Mouse (Mus musculus) testis, postnatal 14 days (tissue): ENCODE measurements around the gene Cnot9.
"Not testable (repeated sequence)": the region's sequence is repeated elsewhere in the genome, so short reads cannot be mapped to it uniquely, and the experiment has no call there.

Source experiments
- DNase-seq: peaks from one replicate; pipeline ENCODE4 v3.0.0; 2021; ENCODE audit warnings: low spot score

The Cnot9 gene

DNA sequence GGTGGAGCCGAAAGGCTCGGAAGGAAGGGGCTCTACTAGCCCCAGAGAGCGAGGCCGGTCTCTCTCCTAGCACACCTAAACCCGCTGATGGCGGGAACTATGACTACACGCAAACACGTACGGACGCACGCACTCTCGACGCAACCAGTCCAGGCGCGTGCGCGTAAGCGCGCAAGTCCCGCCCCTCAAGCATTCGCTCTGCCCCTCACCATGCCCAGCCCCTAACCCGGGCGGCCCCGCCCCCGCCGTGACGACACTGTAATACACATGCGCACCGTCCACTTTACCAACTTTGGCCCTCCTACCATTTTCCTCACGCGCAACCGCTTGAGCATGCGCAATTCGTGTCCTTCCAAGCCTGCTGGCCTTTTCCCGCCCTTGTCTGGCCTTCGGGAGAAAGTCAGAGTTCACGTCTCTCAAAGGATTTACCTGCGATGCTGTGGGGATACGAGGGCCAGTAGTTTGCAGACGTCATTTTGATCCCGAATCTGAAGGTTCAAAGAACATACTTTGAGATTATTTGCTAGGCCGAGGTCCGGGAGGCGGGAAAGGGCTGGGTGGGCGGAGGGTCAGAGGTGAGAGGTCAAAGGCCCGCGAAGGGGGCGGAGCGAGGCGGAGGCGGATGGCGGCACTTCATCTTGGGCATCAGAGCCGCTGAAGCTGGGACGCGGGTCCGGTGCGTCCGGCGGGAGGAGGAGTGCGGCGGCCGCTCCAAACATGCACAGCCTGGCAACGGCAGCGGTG lies at the start of gene Cnot9:
Gene Cnot9, plus strand, starts transcription at position 338 of the 744 bp plus-strand sequence.
- DNase-seq: peak; percentile 100

GRCm38 (mm10) chr1:74460273-74460672 lies 45.6 kb upstream of the Cnot9 start:
- DNase-seq: no peak

DNA sequence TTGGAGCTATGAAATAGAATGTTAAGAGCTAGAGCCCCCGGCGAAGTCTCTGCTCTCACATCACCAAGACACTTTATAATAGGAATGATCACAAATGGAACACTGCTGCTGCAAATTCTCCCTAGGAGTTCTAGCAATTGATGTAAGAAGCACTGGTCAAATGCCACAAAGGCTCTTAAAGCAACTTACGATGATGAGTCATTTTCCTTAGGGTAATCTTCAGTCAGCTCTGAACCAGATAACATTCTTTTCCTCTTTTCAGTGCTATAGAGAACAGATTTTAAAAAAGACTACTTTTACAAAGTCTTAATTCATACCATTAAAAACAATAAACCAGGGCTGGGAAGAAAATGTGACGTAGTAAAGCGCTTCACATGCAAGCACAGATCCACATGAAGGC lies 20.1 kb upstream of the Cnot9 start:
- DNase-seq: no peak

DNA sequence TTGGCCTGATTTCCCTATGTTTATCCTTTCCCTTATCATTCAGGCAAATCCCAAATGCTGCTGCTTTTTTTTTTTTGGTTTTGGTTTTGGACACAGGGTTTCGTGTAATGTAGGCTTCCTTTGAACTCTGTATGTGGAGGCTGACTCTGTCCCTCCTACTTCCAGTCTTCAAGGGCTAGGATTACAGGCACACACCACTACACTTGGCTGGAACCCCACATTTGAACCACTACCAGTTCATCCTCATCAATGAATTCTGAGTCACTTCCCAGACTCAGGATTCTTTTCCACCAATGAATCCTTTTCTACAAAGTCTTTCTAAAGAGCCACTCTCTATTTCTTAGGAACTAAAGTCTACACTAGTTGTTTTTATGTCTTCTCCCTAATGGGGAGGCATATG lies 4.8 kb upstream of the Cnot9 start:
- no peak for DNase-seq

DNA sequence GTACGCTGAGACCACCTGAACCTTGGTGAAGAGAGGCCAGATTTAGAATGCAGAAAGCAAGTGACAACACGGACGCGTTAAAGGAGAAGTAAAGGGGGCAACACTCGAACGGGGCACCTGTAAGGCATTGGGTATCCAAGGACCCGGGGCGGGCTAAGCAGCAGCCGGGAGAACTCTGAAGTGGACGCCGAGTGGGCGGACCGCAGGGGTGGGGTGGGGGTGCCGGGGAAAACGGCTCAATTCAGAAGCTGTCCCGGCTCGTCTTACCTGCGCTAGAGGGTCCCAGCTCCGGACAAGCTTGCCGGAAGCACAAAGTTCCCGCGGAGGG lies 501 bp upstream of the Cnot9 start:
- no peak for DNase-seq

- no peak for DNase-seq
These were observed 618 bp downstream of the Cnot9 start for GRCm38 (mm10) chr1:74506471-74506881.

DNA sequence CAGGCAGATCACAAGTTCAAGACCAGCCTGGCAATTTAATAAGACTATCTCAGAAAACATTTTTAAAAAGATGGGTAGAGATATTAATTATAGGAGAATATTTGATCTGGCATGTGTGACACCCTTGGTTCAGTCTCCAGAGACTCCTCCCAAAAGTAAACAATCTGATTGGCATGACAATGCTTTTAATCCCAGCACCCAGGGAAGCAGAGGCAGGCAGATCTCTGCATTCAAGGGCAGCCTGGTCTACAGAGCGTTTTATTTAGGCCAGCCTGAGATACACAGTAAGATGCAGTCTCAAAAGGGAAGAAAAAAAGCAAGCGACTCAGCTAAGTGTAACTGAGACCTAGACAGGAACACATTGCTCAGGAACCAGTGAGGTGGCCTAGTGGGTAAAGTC lies 1.9 kb downstream of the Cnot9 start:
- no peak for DNase-seq

DNA sequence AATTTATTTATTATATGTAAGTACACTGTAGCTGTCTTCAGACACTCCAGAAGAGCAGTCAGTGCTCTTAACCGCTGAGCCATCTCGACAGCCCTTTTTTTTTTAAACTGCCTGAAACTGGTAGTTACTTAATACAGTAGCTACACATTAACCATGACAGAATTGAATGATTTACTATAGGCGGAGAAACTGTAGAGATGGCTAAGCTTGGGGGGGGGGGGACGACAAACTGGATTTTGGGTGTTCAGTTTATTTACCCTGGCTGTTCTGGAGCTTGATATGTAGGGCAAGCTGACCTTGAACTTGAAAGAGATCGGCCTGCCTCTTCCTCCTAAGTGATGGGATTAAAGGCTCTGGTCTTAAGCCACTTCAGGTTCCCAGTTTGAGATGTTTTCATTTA lies 5.4 kb downstream of the Cnot9 start:
- no peak for DNase-seq

- DNase-seq: not testable (repeated sequence)
These were observed 7.1 kb downstream of the Cnot9 start for GRCm38 (mm10) chr1:74512999-74513398.

GRCm38 (mm10) chr1:74519875-74520274 lies 14.0 kb downstream of the Cnot9 start:
- DNase-seq: no peak

GRCm38 (mm10) chr1:74524746-74525145 lies 18.9 kb downstream of the Cnot9 start:
- DNase-seq: no peak

GRCm38 (mm10) chr1:74528589-74528988 lies 22.7 kb downstream of the Cnot9 start:
- DNase-seq: no peak

- no peak for DNase-seq
These were observed 32.8 kb downstream of the Cnot9 start for GRCm38 (mm10) chr1:74538650-74539049.

DNA sequence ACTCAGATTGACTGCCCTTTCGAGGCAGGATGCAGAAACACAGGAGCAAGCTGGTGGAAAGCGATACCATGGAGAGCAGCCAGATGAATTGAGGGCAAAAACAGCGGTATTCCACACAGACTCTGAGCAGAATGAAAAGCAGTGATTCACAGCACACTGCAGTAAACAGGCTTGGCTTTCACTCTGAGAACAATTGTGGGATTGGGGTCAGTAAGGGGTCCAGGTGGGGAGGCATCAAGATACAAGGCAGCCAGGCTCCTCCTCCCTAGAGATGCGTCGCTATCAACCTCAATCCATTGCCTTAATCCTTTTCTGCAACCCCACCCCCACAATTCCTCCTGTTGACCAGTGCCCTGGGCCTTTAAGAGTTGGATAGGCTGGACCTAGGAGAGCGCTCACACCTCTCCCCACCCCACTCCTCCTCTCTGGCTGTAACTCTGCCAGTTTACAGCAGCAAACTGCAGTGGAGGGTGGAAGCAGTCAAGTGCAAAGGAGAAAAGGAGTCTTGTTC lies 36.6 kb downstream of the Cnot9 start, which contains the start of gene Plcd4:
Gene Plcd4, plus strand, starts transcription at position 438 of the 511 bp plus-strand sequence.
- no peak for DNase-seq

- DNase-seq: no peak
These were observed 38.3 kb downstream of the Cnot9 start, which contains the start of gene Usp37 for GRCm38 (mm10) chr1:74544184-74544583. TSS of gene Usp37 (minus strand) at chr1:74544284.

DNA sequence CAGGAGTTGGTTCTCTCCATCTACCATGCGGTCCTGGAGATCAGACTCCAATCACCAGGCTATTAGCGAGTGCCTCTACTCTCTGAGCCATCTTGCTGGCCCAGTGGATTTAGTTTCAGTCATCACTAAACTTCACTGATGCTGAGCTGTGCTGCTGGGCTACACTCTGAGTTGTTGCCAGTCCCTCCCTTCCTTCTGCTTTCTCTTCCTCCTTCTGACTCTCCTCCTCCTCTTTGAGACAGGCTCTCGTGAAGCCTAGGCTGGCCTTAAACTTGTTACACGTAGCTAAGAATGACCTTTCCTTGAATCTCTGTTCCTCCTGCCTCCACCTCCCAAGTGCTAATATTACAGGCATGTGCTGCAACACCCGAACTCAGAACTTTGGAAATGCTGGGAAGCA lies 53.2 kb downstream of the Cnot9 start:
- no peak for DNase-seq

DNA sequence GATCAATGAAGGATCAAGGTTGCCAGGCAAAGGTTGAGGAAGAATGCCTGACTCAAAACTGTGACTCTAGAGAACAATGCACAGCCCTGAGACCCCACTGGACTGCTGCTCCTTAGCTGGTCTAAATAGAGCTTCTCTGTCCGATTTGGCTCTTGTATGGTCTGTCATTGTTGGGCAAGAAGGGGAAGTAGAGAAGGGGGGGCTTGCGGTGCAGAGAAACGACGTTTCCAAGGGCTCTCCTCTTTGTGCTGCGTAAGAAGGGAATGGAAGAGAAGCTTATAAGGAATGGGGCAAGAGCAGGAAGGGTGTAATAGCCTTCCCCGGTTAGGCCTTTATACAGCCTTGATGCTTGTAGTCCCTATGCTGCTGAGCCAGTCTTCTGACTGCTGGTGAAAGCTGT lies 60.0 kb downstream of the Cnot9 start:
- DNase-seq: no peak

DNA sequence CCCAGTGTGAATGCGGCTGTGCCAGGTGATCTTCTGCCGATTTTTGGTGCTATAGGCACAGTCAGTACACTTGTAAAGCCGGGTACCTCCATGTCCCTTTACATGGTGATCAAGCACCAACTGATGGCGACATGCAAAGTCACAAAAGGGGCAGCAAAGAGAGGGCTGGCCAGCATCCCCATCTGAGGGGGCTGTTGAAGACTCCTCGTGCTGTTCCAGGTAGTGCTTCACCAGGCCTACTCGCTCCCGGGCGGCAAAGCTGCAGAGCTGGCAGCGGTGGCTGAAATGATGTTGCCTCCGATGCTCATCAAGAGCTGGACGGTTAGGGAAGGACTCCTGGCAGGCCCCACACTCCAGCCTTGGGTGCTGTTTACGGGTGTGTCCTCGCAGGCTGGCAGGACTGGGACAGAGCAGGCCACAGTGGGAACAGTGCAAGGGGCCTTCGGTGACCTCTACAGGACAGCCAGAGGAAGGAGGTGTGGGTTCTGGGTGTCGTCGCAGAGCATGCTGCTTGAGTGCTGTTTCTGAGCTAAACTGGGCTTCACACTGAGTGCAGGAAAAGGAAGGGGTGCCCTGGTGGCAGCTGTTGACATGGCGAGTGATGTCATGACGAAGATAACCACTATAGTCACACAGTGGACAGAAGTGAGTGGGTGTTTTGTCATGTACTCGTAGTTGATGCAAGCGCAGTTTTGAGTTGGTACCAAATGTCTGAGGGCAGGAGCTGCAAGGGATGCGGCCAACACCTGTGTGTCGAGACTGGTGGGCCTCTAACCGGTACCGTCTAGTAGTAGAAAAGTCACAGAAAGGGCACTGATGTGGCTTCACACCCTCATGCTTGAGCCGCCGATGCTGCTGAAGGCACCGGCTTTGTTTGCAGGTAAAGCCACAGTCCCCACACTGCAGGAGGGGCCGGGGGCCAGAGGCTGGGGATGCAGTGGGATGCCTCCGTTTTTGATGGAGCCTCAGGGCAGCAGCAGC lies 64.2 kb downstream of the Cnot9 start:
- DNase-seq: no peak
